Mouse (Mus musculus) layer of hippocampus, adult 18-20 months (tissue): Measurements from ENCODE around the gene Fam185a. TPM values are rescaled to one million over a fixed set of nuclear protein-coding genes. Genes with fewer than 3 reads are reported as not detected.

ENCODE experiments used
- DNase-seq, 2 experiments: peaks; one replicate each; pipeline ENCODE4 v3.0.0; 2022; ENCODE audit warnings: low spot score in 2 of 2
- long read RNA-seq: library from polyadenylated mRNA; stranded (forward); transcript quantifications from one replicate; pipeline ENCODE4 v2.0.0, GENCODE M21; 2021
- total RNA-seq, 2 experiments: library from RNA; stranded (reverse); gene quantifications; 2 replicates each; pipeline ENCODE4 v1.2.3; 2021

Gene Fam185a
- total RNA-seq: 10 to 100 TPM; 12.7 to 14.1 TPM
- long read RNA-seq, transcript Fam185a-201 (8 exons, 3,027 nt): major isoform, 19 of 25 reads
- long read RNA-seq, partial matches to known transcripts: 2 of 25 reads
- long read RNA-seq, other reads (novel, unspliced or antisense): 3 of 25 reads

DNA sequence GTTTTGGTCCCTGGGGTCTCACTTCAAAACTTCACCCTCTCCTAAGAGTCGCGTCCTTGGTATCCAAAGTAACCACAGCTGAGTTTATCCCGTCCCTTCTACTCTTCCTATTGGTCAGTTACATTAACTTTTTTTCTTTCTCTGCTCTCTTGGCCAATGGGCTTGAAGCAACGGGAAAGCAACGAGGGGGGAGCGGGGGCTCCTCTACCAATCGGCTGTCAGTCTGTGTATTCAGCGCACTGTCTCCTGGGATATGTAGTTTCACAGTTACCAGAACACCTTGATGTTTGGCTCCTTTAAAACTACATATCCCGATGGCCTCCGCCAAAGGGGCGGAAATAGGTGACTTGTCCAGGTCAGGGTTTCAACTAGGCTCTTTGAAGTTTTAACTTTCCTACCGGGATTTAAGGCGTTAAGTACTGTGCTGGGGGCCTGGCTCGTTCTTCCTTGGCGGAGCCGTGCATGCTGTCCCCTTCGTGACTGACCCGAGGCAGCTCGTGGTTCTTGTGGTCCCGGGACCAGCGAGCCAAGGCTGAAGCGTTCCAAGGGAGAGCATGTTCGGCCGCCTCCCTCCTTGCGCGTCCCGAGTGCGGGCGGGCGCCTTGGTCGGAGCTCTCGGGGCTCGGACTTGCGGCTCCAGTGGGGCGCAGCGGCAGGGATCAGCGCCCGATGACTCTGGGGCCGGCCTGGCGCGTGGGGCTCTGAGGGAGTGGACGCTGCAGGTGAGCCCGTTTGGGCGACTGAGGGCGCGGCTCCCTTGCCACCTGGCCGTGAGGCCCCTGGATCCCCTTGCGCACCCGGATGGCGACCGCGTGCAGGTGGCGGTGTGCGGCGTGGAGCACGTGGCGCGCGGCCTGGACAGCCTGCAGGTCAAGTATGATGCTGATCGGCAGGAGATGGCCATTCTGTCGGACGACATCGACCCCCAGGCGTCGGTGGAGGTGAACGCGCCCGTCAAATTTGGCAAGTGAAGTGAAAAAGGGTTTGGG lies at the start of gene Fam185a, which contains the start of gene Ccdc146:
Fam185a (plus strand) TSS at position 345 of the 989 bp plus-strand sequence.
Ccdc146 (minus strand) TSS at position 64 of the 989 bp plus-strand sequence.
- peak; percentile 93 to 98 for DNase-seq

GRCm38 (mm10) chr5:21376935-21377334 lies 47.8 kb upstream of the Fam185a start:
- no peak for DNase-seq

DNA sequence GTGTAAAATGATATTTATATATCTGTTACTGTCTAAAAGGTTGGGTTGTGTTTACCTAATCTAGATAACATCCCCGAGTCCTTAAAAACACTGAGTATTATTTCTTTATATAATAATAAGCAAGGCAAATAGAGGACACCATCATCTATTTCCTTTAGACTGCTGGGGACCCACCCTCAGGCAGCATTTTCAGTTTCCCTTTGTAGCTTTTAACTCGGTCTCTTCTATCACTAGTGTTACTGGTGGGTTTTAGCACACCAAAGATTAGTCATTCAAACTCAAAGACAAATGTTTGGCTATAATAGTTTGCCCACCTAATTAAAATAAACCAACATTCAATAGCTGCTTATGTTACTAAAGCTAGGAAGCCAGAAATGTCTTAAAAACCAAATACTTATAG lies 46.4 kb upstream of the Fam185a start:
- no peak for DNase-seq

DNA sequence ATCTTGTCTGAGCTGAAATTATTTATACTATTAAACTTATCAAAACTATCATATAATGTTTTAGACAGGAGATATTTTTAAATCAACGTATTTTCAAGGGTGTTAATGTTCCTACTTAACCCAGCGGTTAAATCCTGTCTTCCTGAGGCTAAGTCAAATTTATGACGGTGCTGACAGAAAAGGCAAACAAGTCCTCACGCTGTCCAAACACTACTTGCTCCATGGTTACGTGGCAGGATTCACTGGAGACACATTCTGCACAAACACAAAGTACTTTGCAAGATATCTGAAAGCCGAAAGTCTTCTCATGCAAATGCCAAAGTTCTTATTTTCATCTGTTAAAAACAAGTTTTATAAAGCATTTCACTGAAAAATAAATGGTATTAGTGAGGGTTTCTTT lies 42.8 kb upstream of the Fam185a start:
- no peak for DNase-seq

GRCm38 (mm10) chr5:21382678-21383077 lies 42.1 kb upstream of the Fam185a start:
- no peak for DNase-seq

DNA sequence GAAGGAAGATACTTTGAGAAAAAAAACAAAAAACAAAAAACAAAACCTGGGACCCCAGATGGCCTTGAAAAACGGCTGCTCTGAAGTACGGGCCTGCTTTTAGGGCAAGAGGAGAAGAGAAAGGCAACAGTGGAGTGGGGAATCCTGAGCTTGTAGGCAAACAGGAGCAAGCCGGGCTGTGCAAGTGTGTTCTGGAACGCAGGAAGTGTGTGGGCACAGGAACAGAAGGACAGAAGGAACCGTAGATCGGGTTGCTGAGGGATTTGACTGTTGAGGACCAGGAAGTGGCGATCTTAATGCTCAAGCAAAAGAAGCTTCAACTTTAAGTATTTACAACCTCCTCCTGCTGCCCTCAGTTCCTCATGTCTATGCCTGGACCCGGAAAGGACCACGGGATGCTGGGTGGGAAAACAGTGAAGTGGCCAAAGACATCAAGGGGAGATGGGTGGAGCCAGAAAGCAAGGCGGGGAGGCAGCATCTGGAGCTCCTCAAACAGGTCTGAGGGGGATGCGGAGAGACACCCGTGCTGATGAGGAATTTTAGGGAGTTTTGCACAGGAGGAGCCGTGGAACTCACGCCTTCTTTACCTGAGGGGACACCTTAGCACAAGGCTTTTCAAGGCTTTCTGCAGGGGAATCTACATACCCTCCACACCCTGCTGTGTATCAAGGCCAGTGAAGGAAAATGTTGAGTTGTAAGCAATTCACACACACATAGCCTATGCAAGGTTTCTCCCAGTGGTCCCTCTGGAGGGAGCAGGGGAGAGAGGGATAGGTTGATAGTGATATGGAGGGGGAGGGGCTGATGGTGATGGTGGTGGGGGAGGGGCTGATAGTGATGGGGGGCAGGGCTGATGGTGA lies 41.1 kb upstream of the Fam185a start:
- peak; percentile 24 to 55 for DNase-seq

GRCm38 (mm10) chr5:21384252-21384960 lies 40.4 kb upstream of the Fam185a start:
- DNase-seq: no peak

DNA sequence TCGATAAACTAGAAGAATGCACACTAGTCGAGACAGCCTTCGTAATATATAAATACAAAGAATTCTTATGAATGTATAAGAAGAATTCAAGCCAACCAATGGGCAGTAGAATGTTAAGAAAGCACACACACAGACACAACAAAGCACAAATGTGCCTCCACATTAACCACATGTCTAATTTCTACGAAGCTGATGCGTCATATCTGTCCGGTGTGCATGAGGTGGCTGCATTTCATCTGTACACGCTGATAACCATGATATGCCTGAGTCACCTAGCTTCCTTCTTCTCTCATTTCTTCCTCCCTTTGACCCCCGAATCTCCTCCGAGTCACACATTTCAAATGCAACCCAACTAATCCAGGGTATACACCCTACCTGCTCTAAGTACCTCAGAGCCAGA lies 39.8 kb upstream of the Fam185a start:
- DNase-seq: no peak

DNA sequence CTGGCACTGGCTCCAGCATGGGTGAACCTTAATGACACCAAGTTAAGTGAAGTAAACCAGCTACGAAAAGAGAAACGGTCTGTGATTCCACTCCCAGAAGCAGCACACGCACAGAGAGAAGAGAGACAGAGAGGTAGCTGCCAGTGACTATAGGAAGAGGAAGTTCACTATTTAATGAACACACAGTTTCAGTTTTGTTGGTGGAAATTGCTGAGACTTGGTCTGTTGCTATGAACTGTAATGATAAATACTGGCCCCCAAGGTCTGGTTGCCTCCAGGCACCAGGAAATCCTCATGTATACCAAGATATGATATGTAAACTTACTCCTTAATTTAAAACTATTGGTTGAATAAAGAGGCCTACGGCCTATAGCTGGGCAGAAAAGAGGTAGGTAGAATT lies 38.3 kb upstream of the Fam185a start:
- no peak for DNase-seq

GRCm38 (mm10) chr5:21387340-21387739 lies 37.4 kb upstream of the Fam185a start:
- no peak for DNase-seq

DNA sequence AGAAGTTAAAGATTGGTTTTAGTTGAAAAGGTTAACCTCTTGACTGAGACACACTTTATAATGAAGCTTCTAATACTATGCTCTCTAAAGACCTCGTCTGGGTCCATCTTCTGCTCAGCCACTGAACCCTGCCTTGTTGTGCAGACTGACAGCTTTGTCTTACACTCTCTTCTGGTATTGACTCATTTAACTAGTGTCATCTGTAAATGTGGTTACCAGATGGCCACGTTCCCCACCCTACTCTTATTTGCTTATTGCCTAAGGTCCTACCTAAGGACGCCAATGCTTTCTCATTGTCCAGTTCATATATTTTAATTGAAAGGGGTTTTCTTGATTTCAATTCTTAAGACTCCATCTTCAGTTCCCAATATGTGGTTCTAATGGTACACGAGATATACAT lies 35.9 kb upstream of the Fam185a start:
- DNase-seq: no peak

DNA sequence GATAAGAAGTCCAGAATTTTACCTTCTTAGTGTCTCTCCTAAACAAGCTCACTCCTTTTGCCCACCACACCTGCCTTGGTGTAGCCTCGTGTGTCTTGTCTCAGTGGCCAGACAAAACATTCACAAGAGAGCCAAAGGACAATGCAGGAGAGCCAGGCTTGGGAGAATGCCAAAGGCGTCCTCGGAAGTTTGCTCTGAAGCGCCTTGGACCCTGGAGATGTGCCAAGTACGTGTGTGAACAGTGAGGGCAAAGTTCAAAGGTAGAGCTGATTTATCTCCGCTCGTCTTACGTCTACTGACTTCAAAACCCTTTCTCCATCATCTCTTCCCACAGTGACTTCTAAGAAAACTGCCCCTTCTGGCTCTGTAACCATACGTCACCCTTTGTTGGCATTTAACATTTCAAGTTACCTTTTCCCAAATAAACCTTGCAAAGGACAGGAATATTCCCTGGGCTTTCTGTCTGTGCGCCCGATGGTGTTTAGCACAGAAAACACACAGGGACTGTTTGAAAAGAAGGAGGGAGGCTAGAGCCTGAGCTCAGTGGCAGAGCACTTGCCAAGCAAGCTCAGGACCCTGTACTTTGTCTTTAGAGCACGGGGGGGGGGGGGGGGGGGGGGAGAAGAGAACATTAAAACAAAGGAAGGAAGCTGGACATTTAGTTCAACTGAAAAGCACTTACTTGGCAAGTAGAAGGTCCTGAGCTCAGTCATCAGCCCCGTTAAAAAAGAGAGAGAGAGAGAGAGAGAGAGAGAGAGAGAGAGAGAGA lies 33.0 kb upstream of the Fam185a start:
- DNase-seq: no peak

DNA sequence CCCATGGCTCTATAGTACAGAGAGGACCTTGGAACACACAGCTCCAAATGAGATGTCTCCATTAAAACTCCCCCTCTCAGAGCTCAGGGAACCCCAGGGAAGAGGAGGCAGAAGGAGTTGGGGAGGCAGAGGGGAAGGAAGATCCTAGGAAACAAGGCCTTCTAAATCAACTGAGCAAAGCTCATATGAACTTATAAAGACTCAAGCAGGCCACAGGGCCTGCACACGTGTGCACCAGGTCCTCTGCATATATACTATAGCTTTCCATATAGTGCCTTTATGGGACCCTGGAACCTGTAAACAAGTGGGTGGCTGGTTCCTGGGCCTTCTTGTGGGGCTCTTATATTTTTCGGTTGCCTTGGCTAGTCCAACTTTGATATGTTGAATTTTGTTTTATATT lies 30.2 kb upstream of the Fam185a start:
- no peak for DNase-seq

DNA sequence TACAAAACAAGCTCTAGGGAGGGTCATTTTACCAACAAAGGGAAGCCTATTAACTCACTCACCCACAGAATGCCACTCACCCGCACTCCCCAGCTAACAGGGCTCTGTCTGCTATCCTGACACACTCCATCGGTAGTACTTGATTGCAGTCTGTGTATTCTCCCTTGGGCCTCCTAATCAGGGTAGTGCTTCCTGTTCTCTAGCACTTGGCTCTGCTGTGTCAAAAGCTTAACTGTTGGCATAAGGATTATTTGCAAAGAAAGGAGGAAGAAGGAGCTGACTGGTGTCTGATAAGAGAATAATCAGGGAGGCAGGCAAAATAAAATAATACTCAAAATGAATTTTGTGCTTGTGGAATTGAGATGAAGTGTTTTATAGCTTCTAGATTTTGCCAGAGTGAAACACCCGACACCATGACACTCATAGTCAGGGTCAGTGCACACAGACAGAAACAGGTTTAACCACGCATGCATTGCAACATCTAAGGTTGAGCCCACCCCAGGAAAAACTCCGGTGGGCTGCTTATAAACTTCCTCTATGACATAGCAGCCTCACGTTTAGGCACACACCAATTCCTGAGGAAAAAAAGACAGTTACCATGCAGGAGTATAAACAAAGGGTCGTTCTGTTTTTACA lies 29.4 kb upstream of the Fam185a start:
- DNase-seq: no peak

- no peak for DNase-seq
Observed at GRCm38 (mm10) chr5:21411261-21411666, 13.5 kb upstream of the Fam185a start.

DNA sequence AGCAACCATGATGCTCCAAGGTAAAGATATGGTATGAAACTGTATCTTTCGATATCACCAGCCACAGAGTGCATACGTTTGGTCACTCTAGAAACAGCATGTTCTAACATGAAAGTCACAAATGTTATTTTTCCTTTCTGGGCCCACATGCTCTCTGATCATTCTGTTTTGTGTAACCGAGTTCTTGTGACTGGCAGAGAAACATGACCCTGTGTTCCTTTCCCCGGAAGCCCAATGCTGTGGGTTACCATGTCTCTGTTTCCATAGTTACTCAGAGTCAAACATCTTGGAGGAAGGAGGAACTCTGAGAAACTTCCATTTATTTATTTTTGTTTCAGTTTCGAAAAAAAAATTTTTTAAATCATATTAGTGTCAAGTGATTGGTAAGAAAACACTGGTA lies 12.7 kb upstream of the Fam185a start:
- no peak for DNase-seq

DNA sequence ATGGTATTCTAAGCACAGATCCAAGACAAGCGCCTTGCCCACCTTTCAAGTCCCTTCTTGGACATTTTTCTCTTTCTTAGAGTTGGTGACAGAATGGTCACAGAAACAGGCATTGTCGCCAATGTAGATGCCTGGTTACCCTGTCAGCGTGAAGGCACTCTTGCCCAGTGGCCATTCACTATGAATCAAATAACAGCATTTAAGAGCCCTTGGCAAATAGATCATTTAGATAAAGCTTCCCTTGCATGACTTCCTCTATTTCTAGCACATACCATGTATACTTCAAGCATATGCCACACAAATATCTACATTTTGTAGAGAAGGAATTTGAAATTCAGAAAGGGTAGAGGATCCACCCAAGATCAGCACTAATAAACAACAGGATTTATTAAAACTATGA lies 11.4 kb upstream of the Fam185a start:
- DNase-seq: no peak

GRCm38 (mm10) chr5:21414116-21414820 lies 10.5 kb upstream of the Fam185a start:
- DNase-seq: no peak

DNA sequence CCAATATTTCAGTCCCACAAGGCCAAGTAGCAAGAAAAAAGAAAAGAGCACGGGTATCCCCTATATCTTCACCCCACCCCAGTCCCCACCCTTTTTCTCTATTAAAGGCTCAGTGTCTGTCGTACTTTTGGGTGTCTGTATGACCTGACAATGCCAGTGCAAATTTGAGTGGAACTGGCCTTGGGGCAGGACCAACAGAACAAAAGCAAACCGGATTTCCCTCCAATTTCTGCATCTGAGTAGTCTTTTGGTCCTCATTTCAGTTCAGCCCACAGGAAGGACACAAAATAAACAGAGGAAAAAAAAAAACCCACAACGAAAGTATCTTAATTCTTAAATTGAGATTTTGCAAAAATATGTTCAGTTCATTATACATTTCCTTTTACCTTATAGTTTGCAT lies 6.1 kb upstream of the Fam185a start:
- no peak for DNase-seq
